Mouse (Mus musculus) embryo, embryonic 9.5 days (tissue): Measurements from ENCODE around the gene Eif3d.
"Not testable (repeated sequence)": the region's sequence is repeated elsewhere in the genome, so short reads cannot be mapped to it uniquely, and the experiment has no call there.

Source experiments
- DNase-seq: peaks from one replicate; pipeline ENCODE4 v3.0.0-alpha.2; 2017; ENCODE audit errors: extremely low spot score

Gene Eif3d

DNA sequence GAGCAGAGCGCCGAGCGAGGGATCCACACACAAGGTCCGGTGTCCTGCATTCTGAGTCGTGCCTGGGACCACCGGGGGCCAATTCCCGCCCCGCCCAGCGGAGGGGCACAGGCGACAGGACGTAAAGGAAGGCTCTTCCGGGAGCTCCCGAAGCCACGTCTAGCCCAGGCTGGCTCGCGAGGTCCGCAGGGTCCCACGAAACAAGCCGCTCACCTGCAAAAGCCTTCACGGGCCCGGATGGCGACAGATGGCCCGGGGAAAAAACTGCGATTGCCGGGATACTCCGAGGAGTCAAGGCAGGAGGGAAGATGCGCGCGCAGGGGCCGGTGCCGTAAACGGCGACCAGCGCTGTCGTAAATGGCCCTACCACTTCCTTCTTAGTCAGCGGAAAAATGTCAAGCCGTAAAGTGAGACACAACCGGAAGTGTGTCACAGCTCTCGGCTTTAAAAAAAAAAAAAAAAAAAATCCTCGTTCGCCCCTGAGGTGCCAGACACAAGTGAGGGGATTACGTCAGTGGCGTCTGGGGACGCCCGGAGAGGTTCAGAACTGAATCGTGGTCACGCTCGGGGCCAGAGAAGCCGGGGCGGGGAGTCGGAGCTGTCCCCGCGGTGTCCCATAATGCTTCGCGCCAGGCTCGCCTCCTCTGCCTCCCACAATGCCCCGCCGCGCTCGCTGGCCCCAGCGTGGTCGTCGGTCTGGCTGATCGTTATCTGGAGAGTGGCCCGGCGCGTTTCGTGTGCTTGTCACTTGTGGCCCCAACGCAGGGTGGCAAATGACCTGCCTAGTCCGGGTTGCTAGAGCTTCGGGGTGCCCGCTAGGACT, at the start of gene Eif3d:
Gene Eif3d, minus strand, starts transcription at position 344 of the 823 bp plus-strand sequence.
- peak; percentile 96 for DNase-seq

DNA sequence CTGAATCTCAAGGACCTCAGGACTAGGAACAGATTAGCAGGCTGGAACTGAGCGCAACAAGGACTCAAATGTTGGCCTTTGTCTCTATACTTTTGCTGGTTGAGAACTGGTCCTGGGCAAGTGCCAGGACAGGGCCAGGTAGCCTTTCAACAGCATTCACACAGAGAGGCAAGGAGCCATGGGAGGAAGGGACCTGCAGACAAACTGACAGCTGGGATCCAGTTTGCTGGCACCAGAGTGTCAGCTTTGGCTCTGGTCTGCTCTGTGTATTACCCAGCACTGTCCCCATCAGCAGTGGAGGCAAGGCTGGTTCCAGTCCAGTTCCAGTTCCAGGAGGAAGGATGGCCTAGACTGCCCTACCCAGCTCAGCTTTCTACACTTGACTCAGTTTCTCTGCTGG, 43.4 kb upstream of the Eif3d start:
- no peak for DNase-seq

DNA sequence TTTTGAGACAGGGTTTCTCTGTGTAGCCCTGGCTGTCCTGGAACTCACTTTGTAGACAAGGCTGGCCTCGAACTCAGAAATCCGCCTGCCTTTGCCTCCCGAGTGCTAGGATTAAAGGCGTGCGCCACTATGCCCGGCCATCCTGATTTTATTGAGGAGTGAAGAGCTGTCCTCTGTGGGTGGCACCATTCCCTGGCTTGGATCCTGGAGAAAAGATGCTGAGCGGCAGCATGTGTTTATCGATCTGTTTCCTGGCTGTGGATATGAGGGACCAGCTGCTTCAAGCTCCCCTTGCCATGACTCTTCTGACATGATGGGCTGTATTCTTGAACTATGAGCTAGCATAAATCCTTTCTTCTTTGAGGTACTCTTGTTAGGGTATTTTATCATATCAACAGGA, 37.6 kb upstream of the Eif3d start:
- DNase-seq, result not testable (repeated sequence)

DNA sequence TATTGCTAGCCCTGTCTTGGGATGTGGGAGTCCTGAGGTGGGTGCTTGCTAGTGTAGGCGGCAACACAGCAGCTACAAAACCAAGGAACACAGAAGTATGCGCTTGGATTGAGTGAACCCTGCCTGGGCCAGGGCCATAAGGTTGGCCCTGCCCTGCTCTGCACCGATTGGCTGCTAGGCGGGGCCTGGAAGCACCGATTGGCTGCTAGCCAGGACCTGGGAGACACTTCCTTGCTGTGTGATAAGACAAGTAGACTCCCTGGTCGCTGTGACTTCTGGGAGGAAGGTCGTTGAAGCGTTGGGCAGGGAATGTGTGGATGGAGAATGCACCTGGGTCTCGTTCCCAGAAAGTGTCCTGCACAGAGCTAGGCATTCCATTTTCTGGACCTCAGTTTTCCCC, 33.3 kb upstream of the Eif3d start:
- DNase-seq, result no peak

DNA sequence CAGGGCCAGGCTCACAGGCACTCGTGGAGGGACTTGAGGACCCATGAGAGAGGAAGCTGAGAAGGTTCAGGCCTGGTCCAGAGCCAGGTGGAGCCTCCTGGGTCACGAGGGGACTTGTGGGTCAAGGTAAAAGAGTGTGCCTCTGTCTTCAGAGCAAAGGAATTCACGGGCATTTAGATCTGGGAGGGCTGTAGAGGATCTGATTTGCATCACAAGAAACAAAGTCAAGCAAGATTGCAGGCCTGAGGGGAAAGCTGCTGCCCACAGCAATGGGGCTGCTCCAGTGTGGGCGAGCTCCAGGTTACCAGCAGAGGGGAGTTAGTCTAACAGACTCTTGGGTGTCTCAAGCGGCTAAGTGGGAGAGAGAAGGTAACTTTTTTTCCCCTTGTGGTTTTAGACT, 30.8 kb upstream of the Eif3d start:
- DNase-seq, result no peak

DNA sequence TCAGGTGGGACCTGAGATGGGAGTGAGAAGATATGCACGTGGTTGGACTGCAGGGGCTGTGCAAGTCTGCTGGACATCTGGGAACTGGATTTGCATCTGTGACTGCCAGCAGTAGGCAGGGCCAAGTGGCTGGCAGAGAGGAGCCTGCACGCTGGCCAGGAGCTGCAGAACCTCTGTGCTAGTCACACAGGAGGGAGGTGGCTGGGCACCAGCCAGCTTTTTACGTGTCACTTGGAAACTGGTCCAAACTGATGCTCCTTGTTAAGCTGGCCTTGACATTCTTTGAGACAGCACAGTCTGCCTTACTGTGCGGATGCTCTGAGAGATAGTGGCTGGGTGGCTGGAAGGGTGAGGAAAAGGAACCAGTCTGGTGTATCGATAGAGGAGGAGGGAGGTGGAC, 17.9 kb upstream of the Eif3d start:
- no peak for DNase-seq

DNA sequence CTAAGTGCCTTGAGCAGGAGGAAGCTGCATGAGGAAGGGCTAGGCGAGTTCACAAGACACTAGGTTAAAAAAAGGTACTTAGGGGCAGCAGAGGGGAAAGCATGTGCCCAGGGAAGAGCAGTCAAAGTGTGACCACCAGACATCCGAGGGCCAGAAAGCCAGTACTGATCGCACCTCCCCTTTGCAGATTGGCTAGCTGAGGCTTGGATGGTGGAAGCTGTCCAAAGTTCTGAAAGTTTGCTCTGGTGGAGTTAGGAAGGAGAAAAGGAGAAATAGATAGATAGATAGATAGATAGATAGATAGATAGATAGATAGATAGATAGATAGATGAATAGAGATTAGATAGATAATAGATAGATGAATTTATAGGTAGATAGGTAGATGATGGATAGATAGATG, 12.8 kb upstream of the Eif3d start:
- no peak for DNase-seq

DNA sequence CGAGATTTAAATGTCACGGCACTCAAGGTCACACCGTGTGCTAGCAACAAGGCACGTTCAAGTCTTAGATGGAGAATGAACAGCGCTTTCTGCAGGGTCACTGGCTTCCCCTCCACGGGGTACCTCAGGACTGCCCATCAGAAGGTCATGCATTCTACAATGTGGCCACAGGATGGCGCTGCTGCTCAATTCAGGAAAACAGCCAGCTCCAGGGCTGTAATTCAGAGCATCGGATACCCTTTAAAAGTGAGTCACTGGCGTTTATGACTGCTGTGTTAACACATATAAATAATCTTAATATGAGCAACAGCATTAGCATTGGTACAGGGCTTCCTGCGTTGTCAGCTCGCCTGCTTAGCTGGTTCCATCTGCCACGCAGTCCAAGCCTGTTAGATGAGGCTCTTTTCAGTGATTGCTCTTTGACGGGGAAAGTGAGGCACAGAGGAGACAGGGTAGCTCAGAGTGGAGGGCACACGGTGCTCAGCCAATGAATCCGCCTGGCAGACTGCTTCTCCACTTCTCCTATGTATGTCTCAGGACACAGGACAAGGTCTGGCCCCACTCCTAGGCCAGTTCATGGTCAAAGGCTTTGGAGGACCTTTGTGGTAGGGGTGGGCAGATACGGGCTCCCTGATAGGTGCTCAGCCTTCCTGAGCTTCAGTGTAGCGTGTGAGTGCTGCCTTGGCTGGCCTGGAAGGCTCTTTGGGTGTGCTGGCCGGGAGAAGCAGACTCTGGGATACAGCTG, 11.8 kb upstream of the Eif3d start:
- peak; percentile 67 for DNase-seq

DNA sequence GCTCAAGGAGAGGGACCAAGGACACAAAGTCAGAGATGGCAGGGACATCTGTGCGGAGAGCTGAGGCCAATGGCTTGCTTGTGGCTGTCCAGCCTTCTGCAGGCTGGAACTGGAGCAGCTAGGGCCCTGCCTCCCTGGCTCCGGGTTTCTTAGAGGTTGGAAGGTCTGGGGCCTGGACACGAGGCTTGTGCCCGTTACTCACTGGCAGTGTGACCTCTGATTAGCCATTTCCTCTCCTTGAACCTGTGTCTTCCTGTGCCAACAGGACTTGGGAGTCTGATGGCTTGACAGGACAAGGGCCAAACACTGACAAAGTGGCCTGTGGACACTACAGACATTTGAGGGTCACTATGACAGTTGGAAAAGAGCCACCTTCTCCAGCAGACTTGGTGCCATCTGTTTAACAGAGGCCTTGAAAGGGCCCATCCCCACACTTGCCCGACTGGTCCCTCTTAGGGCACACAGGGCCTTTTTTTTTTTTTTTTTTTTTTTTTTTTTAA, 10.6 kb upstream of the Eif3d start:
- DNase-seq, result no peak

DNA sequence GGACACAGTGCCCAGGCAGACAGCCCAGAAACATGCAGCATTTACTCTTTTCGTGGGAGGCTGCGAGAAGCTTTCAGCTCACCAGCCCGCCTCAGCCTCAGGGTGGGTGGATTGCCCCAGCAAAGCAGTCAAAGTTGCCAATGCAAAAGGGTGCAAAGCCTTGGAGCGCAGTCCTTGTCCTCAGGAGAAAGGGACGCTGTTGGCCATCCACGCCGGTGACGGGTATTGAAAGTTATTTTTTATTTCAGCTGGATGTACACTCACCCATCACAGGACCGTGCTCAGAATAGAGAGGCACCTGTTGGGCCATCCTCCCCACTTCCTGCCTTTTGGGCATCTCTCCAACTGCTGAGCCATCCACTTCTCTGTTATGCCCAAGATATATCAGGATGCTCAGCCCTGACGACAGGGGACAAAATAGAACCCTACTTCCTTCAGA, 8.8 kb upstream of the Eif3d start:
- no peak for DNase-seq

DNA sequence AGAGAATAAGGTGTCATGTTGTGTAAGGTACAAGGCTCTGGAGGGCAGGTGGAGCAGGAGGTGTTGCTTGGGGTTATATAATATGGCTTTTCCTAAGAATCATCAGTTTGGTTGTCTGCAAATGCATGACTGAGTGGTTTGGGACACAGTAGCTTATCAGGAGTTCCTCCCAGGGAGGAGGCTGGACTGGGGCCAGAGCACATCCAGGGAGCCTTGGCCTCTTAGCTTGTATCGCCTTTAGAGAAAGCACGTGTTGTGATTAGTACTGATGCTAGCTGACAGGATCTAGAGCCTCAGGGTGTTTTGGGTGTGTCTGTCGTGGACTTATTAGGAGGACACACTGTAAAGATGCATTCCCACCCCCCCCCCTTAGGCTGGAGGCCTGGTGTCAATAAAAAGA, 7.0 kb upstream of the Eif3d start:
- DNase-seq, result no peak

DNA sequence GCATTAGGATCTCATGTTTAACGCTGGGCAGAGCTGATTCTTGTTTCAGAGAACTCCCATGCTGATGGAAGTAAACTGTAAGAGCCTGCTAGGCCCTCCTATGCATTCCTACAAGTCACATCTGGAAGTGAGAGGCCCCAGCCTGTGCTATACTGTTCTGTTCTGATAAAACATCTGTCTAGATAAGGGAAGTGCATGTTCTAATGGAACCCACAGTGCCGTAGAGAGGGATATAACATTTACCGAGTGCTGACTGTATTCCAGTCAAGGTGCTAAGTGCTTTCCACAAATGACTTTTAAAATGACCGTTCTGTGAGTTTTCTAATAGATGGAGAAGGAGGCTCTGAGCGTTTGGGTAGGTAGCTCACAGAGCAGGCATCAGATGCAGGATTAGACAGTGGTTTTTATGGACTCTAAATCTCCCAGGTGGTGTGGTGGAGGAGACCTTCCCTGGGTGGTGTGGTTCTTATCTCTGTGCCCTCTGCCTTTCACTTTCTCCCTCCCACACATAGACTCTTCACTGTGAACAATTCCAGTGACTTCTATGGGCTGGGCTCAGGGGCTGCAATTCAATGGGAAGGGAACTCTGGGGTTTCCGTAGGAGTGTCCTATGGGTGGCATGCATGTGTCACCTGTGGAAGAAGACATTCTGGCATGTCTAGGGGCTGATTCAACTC, 3.7 kb upstream of the Eif3d start:
- DNase-seq, result no peak

DNA sequence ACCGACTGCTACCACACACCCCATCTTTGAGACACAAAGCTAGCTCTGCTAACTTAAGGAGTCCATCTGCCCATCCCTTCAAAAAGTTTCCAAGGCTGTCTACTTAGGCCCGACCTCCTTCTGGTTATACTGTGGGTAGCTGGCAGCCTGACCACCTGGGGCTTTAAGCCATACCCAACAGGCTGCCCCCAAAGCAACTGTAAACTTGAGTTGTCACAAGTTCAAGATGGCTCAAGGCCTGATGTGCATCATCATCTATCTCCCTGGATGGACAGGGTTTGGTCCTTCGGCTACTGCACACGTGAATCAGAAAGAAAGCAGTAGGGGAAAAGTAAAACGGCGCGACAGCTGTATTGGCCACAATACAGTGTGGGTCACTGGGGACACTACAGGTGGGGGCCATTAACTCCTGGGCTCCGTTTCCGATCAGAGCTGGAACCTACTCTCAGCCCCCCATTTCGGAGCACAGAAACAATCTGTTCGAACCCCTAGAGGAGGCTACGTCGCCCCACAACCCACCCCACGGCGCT, 608 bp downstream of the Eif3d start:
- DNase-seq, result no peak

DNA sequence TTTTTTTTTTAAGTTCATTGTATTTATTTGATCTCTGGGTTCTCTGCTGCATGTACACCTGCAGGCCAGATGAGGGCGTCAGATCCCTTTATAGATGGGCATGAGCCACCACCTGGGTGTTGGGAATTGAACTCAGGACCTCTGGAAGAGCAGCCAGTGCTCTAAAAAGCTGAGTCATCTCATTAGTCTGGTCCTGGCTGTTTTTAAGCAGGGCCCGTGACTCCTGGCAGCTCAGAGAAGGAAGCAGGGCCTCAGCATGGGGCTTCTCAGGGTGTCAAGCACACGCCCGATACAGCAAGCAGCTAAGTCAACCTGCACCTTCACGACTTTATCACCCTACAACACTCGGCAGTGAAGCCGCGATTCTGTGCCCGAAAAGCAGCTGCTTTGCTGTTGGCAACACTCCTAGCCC, 5.5 kb downstream of the Eif3d start:
- no peak for DNase-seq

DNA sequence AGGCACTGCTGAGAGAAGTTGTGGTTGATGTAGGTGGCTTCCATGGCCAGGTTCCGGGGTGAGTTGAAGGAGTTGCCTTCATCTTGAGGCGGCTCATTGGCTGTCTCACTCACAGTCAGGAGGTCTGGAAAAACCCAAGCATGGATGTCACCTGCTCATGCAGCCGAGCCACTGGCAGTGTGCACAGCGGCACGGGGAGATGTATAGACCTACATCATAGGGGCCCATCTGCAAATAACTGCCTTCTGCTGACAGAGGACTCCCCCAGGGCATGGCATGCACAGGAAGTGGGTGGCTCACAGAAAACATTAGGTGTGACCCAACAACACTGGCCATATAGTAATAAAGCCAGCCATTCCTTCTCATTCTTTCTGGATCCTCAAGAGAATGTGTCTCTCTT, 8.2 kb downstream of the Eif3d start:
- DNase-seq, result no peak

DNA sequence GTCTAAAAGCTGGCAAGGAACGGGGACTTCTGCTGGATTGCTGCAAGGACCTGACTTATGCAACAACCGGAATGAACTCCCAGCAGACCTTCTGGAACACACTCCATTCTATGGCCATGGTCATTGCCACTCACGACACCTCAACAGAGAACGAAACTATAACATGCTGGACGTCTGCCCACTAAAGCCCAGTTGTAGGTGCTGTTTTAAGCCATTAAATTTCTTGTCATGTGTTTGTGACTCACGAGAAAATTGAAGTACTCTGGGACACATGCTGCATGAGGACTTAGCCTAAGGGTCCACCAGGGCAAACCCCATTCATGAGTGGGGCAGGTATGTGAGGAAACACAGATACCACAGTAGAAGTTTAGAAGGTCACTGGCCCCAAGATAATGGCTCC, 9.9 kb downstream of the Eif3d start:
- DNase-seq, result no peak

DNA sequence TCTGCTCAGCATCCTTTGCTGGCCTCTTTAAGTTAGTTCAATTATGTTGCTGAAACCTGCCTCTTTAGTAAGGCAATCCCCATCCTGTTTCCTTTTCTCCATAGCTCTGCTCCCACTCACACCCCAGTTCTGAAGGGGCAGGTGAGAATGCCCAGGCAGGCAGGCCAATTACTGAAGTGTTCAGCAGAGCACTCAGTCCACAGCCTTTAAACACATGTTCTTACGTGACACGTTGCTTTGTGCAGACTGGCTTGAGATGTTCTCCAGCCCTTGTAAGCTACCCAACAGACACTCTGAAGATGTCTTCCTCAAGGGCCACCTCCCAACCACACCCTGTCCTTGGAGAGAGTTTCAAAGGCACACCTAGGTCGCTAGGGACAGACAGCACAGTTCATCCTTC, 12.5 kb downstream of the Eif3d start:
- no peak for DNase-seq

DNA sequence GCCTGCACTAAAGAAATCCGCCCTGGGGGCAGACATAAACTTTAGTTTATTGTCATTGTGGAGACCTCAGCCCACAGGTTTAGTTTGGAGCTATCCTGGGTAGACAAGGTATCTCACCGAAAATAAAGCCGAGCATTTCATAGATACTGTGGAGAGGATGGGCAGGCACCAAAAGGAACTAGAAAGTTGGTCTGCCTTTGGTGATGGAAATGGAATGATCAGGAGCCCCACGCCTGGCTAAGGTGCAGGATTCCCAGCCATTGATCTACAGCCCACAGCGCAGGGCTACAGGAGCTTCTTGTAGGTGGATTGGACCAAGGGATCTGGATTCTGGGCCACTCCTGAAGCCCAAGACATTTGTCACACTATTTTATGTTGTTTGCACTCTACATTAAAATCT, 13.0 kb downstream of the Eif3d start:
- no peak for DNase-seq

DNA sequence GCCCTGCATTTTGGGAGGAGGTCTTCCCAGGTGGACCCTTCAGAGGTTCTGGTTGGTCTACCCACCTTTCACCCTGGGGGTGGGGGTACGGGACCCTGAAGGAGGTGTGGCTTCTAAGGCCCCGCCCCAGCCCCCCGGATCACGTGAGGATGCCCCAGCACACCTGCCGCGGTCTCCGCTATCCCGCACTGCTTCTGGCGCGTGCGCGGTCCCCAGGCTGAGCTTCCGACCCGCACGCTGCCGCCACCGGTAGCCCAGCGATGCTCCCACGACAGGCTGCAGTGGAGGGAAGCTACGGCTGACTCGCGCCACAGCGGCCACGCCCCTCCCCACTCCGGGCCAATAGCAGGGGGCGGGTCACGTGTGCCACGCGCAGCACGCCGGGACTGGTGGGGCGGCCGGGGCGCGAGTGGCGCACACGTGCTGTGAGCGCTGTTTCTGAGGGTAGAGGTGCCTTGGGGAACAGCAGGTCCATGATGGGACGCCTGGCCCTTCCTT, 14.2 kb downstream of the Eif3d start, which contains the start of gene Foxred2:
Gene Foxred2, minus strand, starts transcription at position 319 of the 498 bp plus-strand sequence.
- DNase-seq, result peak; percentile 87

DNA sequence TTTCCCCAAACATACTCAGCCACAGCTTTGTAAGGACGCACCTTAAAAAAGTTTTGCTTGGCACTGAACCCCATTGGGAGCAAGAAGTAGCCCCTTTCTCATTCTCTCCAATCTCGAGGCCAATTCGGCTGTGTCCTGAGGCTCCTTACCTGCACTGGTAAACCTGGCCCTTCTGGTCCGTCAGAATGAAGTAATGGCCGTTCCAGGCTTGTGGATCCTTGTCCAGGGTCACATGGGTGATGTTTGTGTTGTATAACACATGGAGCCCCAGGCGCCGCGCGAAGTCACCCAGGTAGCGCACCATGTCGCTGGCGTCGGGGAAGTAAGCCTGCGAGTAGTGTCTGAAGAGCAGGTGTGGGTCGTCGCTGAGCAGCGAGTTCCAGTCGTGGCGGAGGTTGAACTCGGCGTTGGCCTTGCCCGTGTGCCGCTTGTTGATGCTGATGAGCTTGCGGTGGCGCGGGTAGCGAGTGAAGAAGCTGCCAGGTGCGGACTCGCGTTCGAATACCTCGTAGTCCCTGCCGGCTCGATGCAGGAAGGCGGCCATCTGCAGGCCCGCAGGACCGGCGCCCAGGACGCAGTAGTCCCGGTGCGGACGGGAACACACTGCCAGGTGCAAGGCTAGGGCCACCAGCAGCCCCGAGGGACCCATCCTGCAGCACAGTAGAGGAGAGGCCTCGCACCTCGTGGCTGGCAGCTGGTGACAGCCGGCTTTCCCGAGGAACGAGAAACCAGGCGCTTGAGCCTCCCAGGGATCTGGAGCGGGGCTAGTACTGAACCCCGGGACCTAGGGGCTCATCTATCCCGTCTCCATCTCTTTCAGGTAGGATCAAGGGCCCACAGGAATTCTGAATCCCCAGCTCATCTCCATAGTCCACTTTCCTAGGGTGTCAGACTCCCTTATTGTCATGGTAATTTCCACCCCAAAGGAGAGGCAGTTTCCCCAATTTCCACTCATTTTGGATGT, 14.9 kb downstream of the Eif3d start:
- DNase-seq, result peak; percentile 40

DNA sequence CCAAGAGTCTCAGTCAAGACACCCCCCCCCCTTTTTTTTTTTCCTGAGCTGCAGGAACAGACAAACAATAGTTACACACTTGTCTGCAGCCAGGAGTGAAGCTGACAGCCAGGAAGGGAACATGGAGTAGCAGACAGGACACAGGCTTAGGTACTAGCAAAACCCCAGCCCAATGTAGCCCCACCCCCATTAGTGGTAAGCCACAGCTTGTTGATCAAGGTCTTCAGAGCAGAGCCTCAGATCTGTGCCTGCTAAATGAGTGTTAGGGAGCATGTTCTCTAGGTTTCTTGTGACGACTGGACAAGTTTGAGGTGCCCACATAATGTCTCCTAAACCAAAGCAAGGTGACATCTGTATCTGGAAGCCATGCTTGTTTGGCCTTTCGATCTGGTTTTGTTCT, 16.3 kb downstream of the Eif3d start:
- no peak for DNase-seq
